Mouse (Mus musculus): ENCODE measurements around the gene Rab4a.

- no peak for TF ChIP-seq CTCF (IDR thresholded peaks at IDR 0.05; ENCODE audit: borderline replicate concordance, extremely low read depth, insufficient read depth, insufficient read length)
- no peak for TF ChIP-seq POLR2A (IDR thresholded peaks at IDR 0.05; ENCODE audit: borderline replicate concordance, extremely low read depth, insufficient read depth, insufficient read length, poor library complexity, severe bottlenecking)
Measured at GRCm38 (mm10) chr8:123880821-123881350, 75.1 kb downstream of the Rab4a start.

Data from brain, embryonic 14.5 days (tissue).